Mouse (Mus musculus): ENCODE results near the gene Dgcr2. TPM values are rescaled to one million over a fixed set of nuclear protein-coding genes. Genes with fewer than 3 reads are reported as not detected.

Gene Dgcr2
- polyA plus RNA-seq, 1 experiment from 2014 or later = 68.8 TPM

DNA sequence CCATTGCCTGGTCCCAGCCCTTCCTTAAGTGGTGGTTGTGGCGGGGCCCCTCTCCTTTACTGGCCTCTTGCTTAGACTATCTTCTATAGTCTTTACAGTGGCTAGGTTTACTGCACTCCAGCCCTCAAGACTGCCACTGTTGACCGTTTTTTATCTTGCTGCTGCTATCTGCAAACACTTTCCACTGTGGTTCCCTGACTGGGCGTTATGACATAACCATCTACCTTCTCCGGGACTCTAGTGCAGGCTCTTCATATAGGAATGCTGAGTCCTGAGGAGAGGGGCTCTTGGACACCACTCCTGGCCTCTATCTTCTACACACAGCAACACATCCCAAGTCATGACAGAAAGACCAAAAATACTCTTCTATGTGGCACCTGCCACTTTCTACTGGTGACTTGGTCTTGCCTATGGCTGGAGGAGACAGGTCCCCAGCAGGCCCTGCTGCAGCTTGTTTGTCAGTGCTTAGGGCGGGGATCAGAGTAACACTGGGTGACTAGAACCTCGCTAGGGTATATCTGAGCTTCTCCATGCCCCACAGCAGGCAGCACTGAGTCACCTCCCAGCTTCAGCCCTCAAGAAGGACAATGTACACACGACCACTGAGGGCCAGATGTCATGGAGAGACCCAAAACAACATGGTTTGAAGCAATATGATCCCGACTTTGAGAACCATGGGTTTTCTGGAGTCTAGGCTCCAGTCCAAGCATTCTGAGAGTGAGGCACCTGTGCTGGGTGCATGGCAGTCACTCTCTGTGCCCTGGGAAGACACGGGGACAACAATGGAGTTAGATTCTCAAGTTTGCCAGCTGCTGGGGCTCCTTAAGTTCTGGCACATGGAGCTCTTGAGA lies 35.5 kb upstream of the Dgcr2 start:
- no peak for ATAC-seq (replicated peaks; ENCODE audit: insufficient number of reproducible peaks, low FRiP score, low TSS enrichment, low read depth)
- WGBS = 70% methylated on average over 9 of the region's 9 CpGs
- Histone ChIP-seq H3K36me3 (replicated peaks; ENCODE audit: control insufficient read depth, insufficient read depth, low read depth, low read length) (no peaks in the 10 kb centered on the region), H3K27ac (replicated peaks; ENCODE audit: low read depth, low read length) (no peak overlapping the region), H3K4me1 (ENCODE audit: control insufficient read depth, insufficient read depth, low read length) (no peaks in the 10 kb centered on the region), H3K4me2 (ENCODE audit: low read depth, low read length) (no peak overlapping the region), H3K9ac (replicated peaks; ENCODE audit: low read length) (no peak overlapping the region), H3K9me3 (replicated peaks; ENCODE audit: control insufficient read depth, low read length) (no peaks in the 10 kb centered on the region), H3K27me3 (ENCODE audit: control insufficient read depth, insufficient read depth, low read length) (no peaks in the 10 kb centered on the region), H3K4me3 (ENCODE audit: low read depth, low read length) (no peak overlapping the region)
- no peak for DNase-seq (ENCODE audit: low spot score)

DNA sequence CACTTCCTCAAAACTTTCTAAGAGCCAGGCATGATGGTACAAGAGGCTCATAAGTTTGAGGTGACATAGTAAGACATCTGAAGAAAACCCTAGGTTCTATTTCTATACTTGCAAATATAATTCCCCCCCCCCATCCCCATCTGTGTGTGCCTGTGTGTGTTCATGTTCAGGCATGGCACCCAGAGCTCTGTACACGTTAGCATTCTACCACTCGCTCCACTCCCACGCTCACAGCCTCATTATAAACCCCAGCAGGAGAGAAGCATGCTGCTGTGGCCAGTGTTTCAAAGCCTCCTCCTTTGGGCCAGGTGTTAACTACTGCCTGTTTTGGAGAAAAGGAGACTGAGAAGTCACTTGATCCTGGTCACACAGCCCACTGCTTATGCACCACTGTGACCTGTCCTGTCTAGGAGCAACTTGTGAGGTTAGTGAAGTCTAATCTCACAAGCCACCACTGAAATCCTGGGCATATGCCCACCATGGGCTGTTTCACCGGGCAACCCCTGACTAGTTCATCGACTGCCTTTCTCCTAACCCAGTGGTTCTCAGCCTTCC lies 33.6 kb upstream of the Dgcr2 start:
- Histone ChIP-seq H3K27ac (replicated peaks; ENCODE audit: low read depth, low read length) (no peak overlapping the region), H3K4me2 (ENCODE audit: low read depth, low read length) (no peak overlapping the region), H3K9me3 (replicated peaks; ENCODE audit: control insufficient read depth, low read length) (no peaks in the 10 kb centered on the region), H3K4me1 (ENCODE audit: control insufficient read depth, insufficient read depth, low read length) (no peaks in the 10 kb centered on the region), H3K9ac (replicated peaks; ENCODE audit: low read length) (no peak overlapping the region), H3K27me3 (ENCODE audit: control insufficient read depth, insufficient read depth, low read length) (no peaks in the 10 kb centered on the region), H3K36me3 (replicated peaks; ENCODE audit: control insufficient read depth, insufficient read depth, low read depth, low read length) (no peaks in the 10 kb centered on the region), H3K4me3 (ENCODE audit: low read depth, low read length) (no peak overlapping the region)
- DNase-seq (ENCODE audit: low spot score) (no peak), ATAC-seq (replicated peaks; ENCODE audit: insufficient number of reproducible peaks, low FRiP score, low TSS enrichment, low read depth) (no peak)
- 81% methylated on average over 5 of the region's 5 CpGs for WGBS

DNA sequence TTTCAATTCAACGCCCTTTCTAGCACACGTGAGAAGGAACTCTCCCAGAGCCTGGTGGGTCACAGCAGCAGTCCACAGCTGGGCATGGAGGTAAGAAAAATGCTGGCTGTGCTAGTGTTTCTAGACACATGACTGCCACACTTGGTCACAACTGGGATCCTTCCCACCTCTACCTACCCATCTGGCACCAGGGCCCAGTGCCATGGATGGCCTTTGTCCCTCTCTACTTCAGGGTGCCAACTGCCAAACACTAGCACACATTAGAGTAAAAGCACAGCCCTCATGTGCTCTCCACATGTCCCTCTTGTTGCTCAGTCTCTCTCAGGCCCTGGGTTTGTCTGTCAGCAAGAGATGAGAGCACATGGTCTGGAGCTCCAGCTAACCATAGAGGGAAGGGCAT lies 31.3 kb upstream of the Dgcr2 start:
- H3K4me3 ChIP-seq (ENCODE audit: low read depth, low read length) = no peak overlapping the region
- H3K9ac ChIP-seq (replicated peaks; ENCODE audit: low read length) = no peak overlapping the region
- H3K27ac ChIP-seq (replicated peaks; ENCODE audit: low read depth, low read length) = no peak overlapping the region
- 82% methylated on average over 2 of the region's 2 CpGs for WGBS
- peaks cover 3% of the 10 kb centered on the region; the same call in 1 of the 2 replicates for H3K36me3 ChIP-seq (replicated peaks; ENCODE audit: control insufficient read depth, insufficient read depth, low read depth, low read length)
- no peaks in the 10 kb centered on the region for H3K27me3 ChIP-seq (ENCODE audit: control insufficient read depth, insufficient read depth, low read length)
- DNase-seq (ENCODE audit: low spot score) = no peak
- no peak for ATAC-seq (replicated peaks; ENCODE audit: insufficient number of reproducible peaks, low FRiP score, low TSS enrichment, low read depth)
- H3K4me1 ChIP-seq (ENCODE audit: control insufficient read depth, insufficient read depth, low read length) = no peaks in the 10 kb centered on the region
- H3K4me2 ChIP-seq (ENCODE audit: low read depth, low read length) = no peak overlapping the region
- no peaks in the 10 kb centered on the region for H3K9me3 ChIP-seq (replicated peaks; ENCODE audit: control insufficient read depth, low read length)

DNA sequence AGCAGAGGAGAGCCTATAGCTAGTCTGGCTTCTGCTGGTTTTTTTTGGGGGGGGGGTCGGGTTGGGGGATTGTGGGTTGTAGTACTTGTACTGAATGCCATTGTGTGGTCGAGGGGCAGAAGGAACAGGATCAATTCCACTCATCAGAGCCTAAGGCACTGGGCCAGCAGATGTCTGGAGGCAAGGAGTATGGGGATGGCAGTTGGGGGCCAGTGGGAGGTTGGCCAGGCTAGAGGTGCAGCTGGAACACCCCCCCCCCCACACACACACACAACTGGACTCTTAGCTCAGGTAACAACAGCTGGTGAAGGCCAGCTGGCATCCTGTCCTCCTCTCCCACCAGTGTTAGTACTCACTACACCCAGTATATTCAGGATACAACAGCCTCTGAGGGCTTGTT lies 30.8 kb upstream of the Dgcr2 start:
- no peak overlapping the region for H3K27ac ChIP-seq (replicated peaks; ENCODE audit: low read depth, low read length)
- DNase-seq (ENCODE audit: low spot score) = no peak
- WGBS = 22% methylated on average over 2 of the region's 2 CpGs
- no peaks in the 10 kb centered on the region for H3K27me3 ChIP-seq (ENCODE audit: control insufficient read depth, insufficient read depth, low read length)
- no peaks in the 10 kb centered on the region for H3K4me1 ChIP-seq (ENCODE audit: control insufficient read depth, insufficient read depth, low read length)
- H3K4me3 ChIP-seq (ENCODE audit: low read depth, low read length) = no peak overlapping the region
- 0 out of 2 replicates have a peak overlapping the region, but pooled peaks have one; percentile 62 for H3K9ac ChIP-seq (replicated peaks; ENCODE audit: low read length)
- peaks cover 3% of the 10 kb centered on the region; the same call in 1 of the 2 replicates for H3K36me3 ChIP-seq (replicated peaks; ENCODE audit: control insufficient read depth, insufficient read depth, low read depth, low read length)
- no peak overlapping the region for H3K4me2 ChIP-seq (ENCODE audit: low read depth, low read length)
- no peaks in the 10 kb centered on the region for H3K9me3 ChIP-seq (replicated peaks; ENCODE audit: control insufficient read depth, low read length)
- ATAC-seq (replicated peaks; ENCODE audit: insufficient number of reproducible peaks, low FRiP score, low TSS enrichment, low read depth) = 0 out of 2 replicates have a peak, but pooled peaks have one; percentile 1

DNA sequence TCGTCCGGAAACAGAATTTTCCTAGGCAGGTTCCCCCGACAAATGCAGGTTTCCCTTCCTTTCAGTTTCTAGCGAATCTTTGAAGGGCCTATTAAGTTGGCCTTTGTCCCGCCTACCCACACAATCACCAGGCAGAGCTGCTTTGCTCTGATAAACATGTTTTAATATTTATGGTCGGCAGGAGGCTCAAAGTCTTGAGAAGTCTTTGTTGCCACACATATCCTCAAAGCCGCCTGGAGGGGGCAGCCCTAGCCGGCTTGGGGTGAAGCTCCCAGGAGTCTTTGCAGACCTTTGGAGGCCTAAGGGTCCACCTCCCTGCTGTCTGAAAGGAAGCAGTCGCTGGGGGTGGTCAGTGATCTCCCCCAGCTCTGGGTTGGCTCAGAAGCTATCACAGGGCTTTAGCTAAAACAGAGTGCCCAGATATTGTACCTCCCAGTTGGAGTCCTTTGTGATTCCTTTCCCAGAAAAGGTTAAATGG lies 30.3 kb upstream of the Dgcr2 start:
- Histone ChIP-seq H3K4me3 (ENCODE audit: low read depth, low read length) (peak overlapping the region; percentile 72), H3K9me3 (replicated peaks; ENCODE audit: control insufficient read depth, low read length) (no peaks in the 10 kb centered on the region), H3K4me2 (ENCODE audit: low read depth, low read length) (peak overlapping the region; percentile 71), H3K27me3 (ENCODE audit: control insufficient read depth, insufficient read depth, low read length) (no peaks in the 10 kb centered on the region), H3K4me1 (ENCODE audit: control insufficient read depth, insufficient read depth, low read length) (no peaks in the 10 kb centered on the region), H3K9ac (replicated peaks; ENCODE audit: low read length) (peak overlapping the region; percentile 62), H3K36me3 (replicated peaks; ENCODE audit: control insufficient read depth, insufficient read depth, low read depth, low read length) (peaks cover 3% of the 10 kb centered on the region; the same call in 1 of the 2 replicates), H3K27ac (replicated peaks; ENCODE audit: low read depth, low read length) (peak overlapping the region; percentile 47)
- DNase-seq (ENCODE audit: low spot score) (peak; percentile 84), ATAC-seq (replicated peaks; ENCODE audit: insufficient number of reproducible peaks, low FRiP score, low TSS enrichment, low read depth) (peak; percentile 50)
- under 1% methylated on average over 9 of the region's 9 CpGs for WGBS

DNA sequence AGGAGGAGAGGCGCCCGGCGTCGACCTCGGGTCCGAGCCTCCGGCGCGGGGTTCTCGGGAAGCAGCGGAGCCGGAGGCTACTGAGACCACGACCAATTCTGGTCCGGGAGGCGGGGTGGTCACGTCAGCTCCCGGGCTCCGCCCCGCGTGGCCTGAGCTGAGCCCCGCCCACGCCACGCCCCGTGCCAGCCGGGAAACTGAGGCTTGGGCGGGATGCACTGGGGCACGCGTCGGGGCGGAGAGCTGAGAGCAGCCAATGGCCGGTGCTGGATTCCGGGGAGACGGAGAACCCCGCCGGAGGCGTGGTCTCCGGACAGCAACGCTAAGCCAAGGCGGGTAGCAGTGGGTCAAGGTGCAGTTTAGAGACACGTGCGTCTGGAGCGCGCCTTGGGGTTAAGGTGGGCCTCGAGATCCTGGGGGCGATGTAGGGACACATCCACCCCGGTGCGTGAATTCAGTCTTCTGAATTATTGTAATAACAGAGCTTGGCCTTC lies 29.8 kb upstream of the Dgcr2 start, which contains the start of gene Slc25a1:
Gene Slc25a1 (minus strand): TSS at position 133 of the 494 bp plus-strand sequence.
- H3K9ac ChIP-seq (replicated peaks; ENCODE audit: low read length) = peak within 1 kb of the TSS; percentile 62
- no peaks in the 10 kb centered on the region for H3K4me1 ChIP-seq (ENCODE audit: control insufficient read depth, insufficient read depth, low read length)
- H3K9me3 ChIP-seq (replicated peaks; ENCODE audit: control insufficient read depth, low read length) = no peaks in the 10 kb centered on the region
- peak within 1 kb of the TSS; percentile 59 for H3K27ac ChIP-seq (replicated peaks; ENCODE audit: low read depth, low read length)
- ATAC-seq (replicated peaks; ENCODE audit: insufficient number of reproducible peaks, low FRiP score, low TSS enrichment, low read depth) (peak; percentile 63), DNase-seq (ENCODE audit: low spot score) (peak; percentile 84)
- peak within 1 kb of the TSS; percentile 71 for H3K4me2 ChIP-seq (ENCODE audit: low read depth, low read length)
- H3K36me3 ChIP-seq (replicated peaks; ENCODE audit: control insufficient read depth, insufficient read depth, low read depth, low read length) = peaks cover 3% of the 10 kb centered on the region; the same call in 1 of the 2 replicates
- H3K4me3 ChIP-seq (ENCODE audit: low read depth, low read length) = peak within 1 kb of the TSS; percentile 72
- H3K27me3 ChIP-seq (ENCODE audit: control insufficient read depth, insufficient read depth, low read length) = no peaks in the 10 kb centered on the region
- under 1% methylated on average over 44 of the region's 47 CpGs for WGBS

DNA sequence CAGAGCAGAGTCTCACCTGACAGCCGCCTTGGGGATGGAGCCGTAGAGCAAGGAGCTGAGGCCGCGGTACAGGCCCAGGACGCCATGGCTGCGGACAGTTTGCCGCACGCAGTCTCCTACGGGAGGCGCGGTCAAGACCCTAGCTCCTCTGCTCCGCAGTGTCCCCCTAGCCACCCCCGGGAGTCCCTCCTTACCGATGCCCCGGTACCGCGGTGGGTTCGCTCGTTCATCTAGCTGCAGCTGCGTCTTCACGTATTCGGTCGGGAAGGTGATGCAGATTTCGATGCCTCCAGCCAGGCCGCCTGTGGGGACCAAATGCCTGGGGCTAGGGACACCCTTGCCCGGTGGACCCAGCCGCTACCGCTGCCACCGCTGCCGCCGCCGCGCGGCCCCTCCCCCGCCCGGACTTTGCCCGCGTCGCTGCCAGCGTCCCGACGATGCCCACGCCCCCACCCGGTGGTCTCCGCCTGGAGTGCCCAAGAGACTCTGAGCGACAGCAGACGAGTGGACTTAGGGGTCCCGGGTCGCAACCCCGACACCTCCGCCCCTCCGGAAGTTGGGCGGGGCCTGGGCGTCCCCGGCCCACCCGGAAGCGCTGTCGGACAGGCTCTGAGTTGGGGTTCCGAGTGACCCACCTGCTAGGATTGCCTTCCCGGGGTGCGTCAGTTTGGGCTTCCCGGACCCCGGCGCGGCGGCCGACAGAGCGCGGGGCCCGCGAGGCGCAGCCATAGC lies 29.2 kb upstream of the Dgcr2 start:
- WGBS = under 1% methylated on average over 69 of the region's 72 CpGs
- peak; percentile 65 for DNase-seq (ENCODE audit: low spot score)
- Histone ChIP-seq H3K27me3 (ENCODE audit: control insufficient read depth, insufficient read depth, low read length) (no peaks in the 10 kb centered on the region), H3K4me2 (ENCODE audit: low read depth, low read length) (peak overlapping the region; percentile 71), H3K27ac (replicated peaks; ENCODE audit: low read depth, low read length) (peak overlapping the region; percentile 59; the same call in 1 of the 2 replicates), H3K4me1 (ENCODE audit: control insufficient read depth, insufficient read depth, low read length) (no peaks in the 10 kb centered on the region; the same call in 1 of the 2 replicates), H3K4me3 (ENCODE audit: low read depth, low read length) (peak overlapping the region; percentile 72), H3K9ac (replicated peaks; ENCODE audit: low read length) (peak overlapping the region; percentile 62), H3K36me3 (replicated peaks; ENCODE audit: control insufficient read depth, insufficient read depth, low read depth, low read length) (peaks cover 3% of the 10 kb centered on the region; the same call in 1 of the 2 replicates), H3K9me3 (replicated peaks; ENCODE audit: control insufficient read depth, low read length) (no peaks in the 10 kb centered on the region)
- peak; percentile 15 for ATAC-seq (replicated peaks; ENCODE audit: insufficient number of reproducible peaks, low FRiP score, low TSS enrichment, low read depth)
